Mouse (Mus musculus) adrenal gland, postnatal 25 days (tissue): ENCODE measurements around the gene Prpf40a. TPM values are rescaled to one million over a fixed set of nuclear protein-coding genes. Genes with fewer than 3 reads are reported as not detected.

Source experiments
- DNase-seq: peaks from one replicate; pipeline ENCODE4 v3.0.0; 2021; ENCODE audit warnings: mixed read lengths
- total RNA-seq: library from RNA; stranded (reverse); gene quantifications from 2 replicates; pipeline ENCODE4 v1.2.3, GENCODE M21; 2021

Prpf40a gene
- total RNA-seq, 1 experiment from 2014 or later, result 85.4 TPM

DNA sequence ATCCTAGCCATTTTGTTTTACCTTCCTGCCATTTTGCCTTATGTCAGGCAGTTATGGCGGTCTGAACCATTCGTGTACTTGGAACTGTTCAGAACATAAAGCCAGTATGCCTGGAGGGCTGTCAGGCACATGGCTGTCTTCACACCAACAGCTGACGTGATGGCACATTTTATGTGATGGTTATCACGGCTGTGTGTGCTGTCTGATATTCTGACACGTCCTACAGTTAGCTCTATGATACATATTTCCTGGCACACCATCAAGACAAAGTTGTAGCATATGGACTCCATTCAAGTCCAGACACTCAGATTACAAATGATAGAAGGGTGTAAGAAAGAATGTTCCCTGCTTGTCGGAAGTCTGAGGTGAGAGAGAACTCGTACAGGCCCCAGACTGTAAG is 85.0 kb downstream of the Prpf40a start:
- DNase-seq, result no peak

DNA sequence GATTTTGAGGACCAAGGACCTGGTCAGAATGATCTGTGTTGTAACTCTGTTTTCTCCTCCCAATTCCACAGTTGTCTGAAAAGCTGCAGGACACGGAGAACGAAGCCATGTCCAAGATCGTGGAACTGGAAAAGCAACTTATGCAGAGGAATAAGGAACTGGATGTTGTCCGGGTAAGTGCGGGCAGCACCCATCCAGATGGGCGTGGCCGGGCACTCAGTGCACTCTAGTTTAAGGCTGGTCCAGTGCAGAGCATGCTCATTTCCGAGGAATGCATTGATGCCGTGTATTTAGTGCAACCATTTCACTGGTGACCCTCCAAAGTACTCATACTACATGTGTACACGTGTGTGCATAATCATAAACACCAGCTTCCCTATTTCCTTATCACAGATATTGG is 85.7 kb downstream of the Prpf40a start:
- no peak for DNase-seq

DNA sequence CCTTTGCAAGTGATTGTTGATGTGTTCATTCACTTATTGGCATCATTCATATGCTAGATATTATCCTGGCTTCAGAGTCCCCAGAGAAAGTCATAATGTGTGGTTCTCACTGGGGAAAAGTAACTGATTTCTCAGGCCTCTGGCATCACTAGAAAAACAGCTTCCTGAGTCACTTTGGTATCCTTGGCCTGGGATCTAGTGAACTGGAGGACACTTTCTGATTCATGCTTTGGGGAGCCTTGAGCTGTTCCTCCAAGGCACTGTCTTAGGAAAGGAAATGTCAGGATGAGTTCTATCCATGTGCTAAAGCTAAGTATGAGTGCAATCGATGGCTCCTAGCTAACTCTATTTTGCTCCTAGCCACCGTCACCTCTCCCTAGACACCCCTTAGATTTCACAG is 88.2 kb downstream of the Prpf40a start:
- DNase-seq, result no peak

DNA sequence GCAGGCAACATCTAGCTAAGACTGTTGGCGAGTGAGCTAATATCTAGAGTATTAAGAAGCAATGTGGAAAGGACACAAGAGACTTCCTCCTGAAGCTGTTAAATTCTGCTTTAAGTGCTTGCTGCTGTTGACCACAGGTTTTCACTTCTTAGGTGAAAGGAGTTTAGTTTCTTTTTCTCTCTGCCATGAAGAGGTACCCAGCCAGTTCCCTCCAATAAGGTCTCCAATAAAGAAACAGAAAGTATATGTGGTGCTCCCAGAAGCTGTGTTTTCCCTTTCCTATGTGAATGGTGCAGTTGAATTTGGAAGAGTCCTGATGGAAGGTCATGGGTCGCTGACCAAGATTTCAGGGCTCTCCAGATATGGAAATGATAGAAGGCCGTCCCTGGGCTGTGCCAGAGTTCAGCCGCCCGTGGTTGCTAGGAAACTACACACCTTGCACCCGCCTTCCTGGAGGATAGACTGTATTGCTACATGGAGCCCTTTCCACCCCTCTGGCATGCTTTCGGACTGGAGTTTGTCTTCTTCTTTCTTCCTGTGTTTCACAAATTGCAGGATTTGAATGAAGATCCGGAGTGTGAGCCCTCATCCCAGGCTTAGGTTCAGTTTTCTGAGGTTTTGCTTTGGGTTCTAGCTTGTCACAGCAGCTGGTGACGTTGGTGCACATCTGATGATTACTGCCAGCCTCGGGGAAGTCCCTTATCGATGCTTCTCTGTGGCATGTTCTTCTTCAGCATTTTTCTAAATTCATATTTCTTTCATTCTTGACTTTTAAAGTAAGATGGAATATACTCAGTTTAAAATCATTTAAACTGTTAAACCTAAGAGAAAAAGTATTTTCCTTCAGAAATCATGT is 89.0 kb downstream of the Prpf40a start:
- no peak for DNase-seq

DNA sequence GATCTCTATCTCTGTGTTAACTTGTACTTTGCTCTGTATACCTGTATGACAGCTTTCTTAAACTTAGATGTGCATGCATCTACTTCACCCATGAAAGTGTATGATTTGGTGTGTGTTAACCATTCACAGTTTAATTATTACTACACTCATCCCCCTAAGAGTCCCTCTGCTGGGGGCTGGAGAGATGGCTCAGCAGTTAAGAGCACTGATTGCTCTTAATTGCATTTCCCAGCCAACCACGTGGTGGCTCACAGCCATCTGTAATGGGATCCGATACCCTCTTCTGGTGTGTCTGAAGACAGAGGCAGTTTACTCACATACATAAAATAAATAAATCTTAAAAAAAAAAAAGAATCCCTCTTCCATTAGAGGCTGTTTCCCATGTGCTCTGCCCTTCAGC is 91.0 kb downstream of the Prpf40a start:
- no peak for DNase-seq

DNA sequence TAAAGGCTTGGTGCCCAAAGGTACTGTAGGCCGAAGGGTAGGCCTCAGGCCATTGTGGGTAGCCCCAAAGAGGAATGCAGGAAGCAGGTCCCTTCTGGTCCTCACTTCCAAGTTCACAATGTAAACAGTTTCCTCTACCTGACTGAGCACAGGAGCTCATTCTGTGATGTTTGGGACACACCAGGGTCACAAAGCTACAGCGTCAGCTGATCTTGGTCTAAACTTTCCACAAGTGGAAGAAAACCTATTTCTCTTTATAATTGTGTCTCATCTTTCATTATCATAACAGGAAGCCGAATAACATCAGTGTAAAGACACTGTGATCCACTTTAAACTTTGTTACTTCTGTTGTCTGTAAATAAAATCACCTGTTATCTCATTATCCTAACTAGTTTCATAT is 95.6 kb downstream of the Prpf40a start:
- DNase-seq, result no peak

DNA sequence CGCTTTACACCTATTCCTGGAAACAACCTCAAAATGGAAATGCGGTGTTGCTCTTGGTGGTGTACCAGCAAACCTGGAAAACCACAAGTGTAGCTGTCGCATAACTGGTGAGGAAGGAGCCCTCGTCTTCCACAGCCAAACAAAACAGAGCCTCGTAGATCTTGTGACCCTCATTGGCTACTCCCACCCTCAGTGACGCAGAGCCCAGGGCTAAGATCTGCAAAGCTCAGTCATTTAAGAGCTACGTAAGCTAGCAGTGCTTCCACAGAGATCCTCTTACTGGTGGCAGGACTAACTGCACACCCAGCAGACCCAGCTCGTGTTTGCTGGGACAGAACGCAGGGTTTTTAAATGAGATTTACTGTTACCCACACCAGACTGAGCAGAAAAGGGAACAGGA is 96.1 kb downstream of the Prpf40a start:
- DNase-seq, result no peak

DNA sequence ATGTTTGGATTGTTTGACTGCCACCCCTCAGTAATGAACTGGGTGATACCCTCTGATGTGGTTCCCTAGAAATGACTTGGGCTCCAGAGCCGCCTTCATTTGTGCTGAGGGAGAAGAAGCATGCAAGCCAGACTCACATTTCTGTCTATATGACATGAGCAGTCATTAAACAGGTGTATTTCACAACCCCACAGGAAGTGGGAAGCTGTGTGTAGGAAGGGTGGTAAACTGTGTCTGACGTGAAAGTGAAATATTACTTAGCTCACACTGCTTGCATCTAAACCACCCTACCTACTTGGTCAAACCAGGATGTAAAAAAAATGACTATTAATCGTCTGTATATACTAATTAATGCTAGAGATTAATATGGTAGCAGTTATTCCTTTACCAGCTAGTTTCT is 102.3 kb downstream of the Prpf40a start:
- DNase-seq, result no peak

DNA sequence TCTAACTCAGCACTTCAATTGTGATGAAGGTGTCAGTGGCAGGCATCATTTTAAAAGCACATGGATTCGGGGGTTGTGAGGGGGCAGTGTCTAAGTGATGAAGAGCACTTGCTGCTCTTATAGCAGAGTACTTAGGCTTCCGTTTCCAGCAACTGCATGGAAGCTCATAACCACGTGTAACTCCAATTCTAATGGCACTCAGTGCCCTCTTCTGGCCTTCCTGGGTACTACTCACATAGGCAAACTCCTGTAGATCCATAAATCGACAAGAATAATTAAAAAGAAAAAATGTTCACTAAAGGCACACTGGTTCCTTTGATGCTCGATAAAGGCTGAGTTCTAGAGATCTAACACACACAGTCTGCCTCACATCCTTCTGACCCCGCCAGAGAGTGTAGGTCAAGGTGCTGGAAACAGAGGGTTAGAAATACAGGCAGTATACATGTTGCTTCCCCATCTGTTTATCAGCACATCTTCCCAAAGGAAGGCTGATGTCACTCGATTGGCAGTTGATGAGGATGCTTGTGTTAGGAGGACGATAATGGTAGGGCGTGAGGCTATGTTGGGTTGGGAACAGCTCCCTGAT is 105.4 kb downstream of the Prpf40a start:
- DNase-seq, result peak; percentile 45

Other genes starting within 250 kb of the Prpf40a start
- 21.4 and 33.5 TPM in 2 replicates for gene Arl6ip6, start 442 bp upstream of the Prpf40a start, total RNA-seq